Mouse (Mus musculus): ENCODE results near the gene Prss48. TPM values are rescaled to one million over a fixed set of nuclear protein-coding genes. Genes with fewer than 3 reads are reported as not detected.

Prss48 gene
- polyA plus RNA-seq, 1 experiment from 2014 or later = 0.30 TPM

GRCm38 (mm10) chr3:86028658-86029375, 26.5 kb upstream of the Prss48 start:
- Histone ChIP-seq H3K27me3 (replicated peaks; ENCODE audit: control insufficient read depth, insufficient read depth, low read length) (no peaks in the 10 kb centered on the region), H3K9me3 (ENCODE audit: control insufficient read depth, low read length) (no peaks in the 10 kb centered on the region), H3K4me2 (no peak overlapping the region), H3K36me3 (ENCODE audit: control insufficient read depth, insufficient read depth, low read length) (no peaks in the 10 kb centered on the region), H3K4me1 (replicated peaks; ENCODE audit: control insufficient read depth, insufficient read depth, low read length) (0 out of 2 replicates have a peak, but pooled peaks cover 5% of the 10 kb centered on the region), H3K4me3 (ENCODE audit: low read depth, low read length) (no peak overlapping the region), H3K9ac (ENCODE audit: low read depth, low read length) (no peak overlapping the region), H3K27ac (ENCODE audit: low read depth, low read length) (no peak overlapping the region)
- ATAC-seq (replicated peaks; ENCODE audit: low FRiP score) (peak; percentile 72), DNase-seq (ENCODE audit: low spot score) (no peak)
- WGBS = 64% methylated on average over 15 of the region's 15 CpGs

GRCm38 (mm10) chr3:86025341-86026137, 23.2 kb upstream of the Prss48 start:
- Histone ChIP-seq H3K27ac (ENCODE audit: low read depth, low read length) (no peak overlapping the region), H3K4me1 (replicated peaks; ENCODE audit: control insufficient read depth, insufficient read depth, low read length) (0 out of 2 replicates have a peak, but pooled peaks cover 3% of the 10 kb centered on the region), H3K9me3 (ENCODE audit: control insufficient read depth, low read length) (no peaks in the 10 kb centered on the region), H3K9ac (ENCODE audit: low read depth, low read length) (no peak overlapping the region), H3K4me3 (ENCODE audit: low read depth, low read length) (no peak overlapping the region), H3K4me2 (no peak overlapping the region), H3K27me3 (replicated peaks; ENCODE audit: control insufficient read depth, insufficient read depth, low read length) (no peaks in the 10 kb centered on the region), H3K36me3 (ENCODE audit: control insufficient read depth, insufficient read depth, low read length) (no peaks in the 10 kb centered on the region)
- 91% methylated on average over 20 of the region's 20 CpGs for WGBS
- DNase-seq (ENCODE audit: low spot score) (no peak), ATAC-seq (replicated peaks; ENCODE audit: low FRiP score) (no peak)

GRCm38 (mm10) chr3:86024065-86024795, 21.9 kb upstream of the Prss48 start:
- no peaks in the 10 kb centered on the region for H3K9me3 ChIP-seq (ENCODE audit: control insufficient read depth, low read length)
- ATAC-seq (replicated peaks; ENCODE audit: low FRiP score) (no peak), DNase-seq (ENCODE audit: low spot score) (no peak)
- no peak overlapping the region for H3K4me3 ChIP-seq (ENCODE audit: low read depth, low read length)
- H3K27me3 ChIP-seq (replicated peaks; ENCODE audit: control insufficient read depth, insufficient read depth, low read length) = no peaks in the 10 kb centered on the region
- WGBS = 89% methylated on average over 12 of the region's 12 CpGs
- H3K4me2 ChIP-seq = no peak overlapping the region
- H3K4me1 ChIP-seq (replicated peaks; ENCODE audit: control insufficient read depth, insufficient read depth, low read length) = peaks cover 3% of the 10 kb centered on the region; the same call in 1 of the 2 replicates
- no peak overlapping the region for H3K9ac ChIP-seq (ENCODE audit: low read depth, low read length)
- no peak overlapping the region for H3K27ac ChIP-seq (ENCODE audit: low read depth, low read length)
- H3K36me3 ChIP-seq (ENCODE audit: control insufficient read depth, insufficient read depth, low read length) = no peaks in the 10 kb centered on the region

- H3K4me2 ChIP-seq = no peak overlapping the region
- no peak overlapping the region for H3K4me3 ChIP-seq (ENCODE audit: low read depth, low read length)
- DNase-seq (ENCODE audit: low spot score) (no peak), ATAC-seq (replicated peaks; ENCODE audit: low FRiP score) (no peak)
- no peaks in the 10 kb centered on the region; the same call in 1 of the 2 replicates for H3K4me1 ChIP-seq (replicated peaks; ENCODE audit: control insufficient read depth, insufficient read depth, low read length)
- no peaks in the 10 kb centered on the region for H3K36me3 ChIP-seq (ENCODE audit: control insufficient read depth, insufficient read depth, low read length)
- no peak overlapping the region for H3K27ac ChIP-seq (ENCODE audit: low read depth, low read length)
- 85% methylated on average over 4 of the region's 4 CpGs for WGBS
- no peaks in the 10 kb centered on the region for H3K27me3 ChIP-seq (replicated peaks; ENCODE audit: control insufficient read depth, insufficient read depth, low read length)
- no peaks in the 10 kb centered on the region for H3K9me3 ChIP-seq (ENCODE audit: control insufficient read depth, low read length)
- no peak overlapping the region for H3K9ac ChIP-seq (ENCODE audit: low read depth, low read length)
Measured at GRCm38 (mm10) chr3:86021651-86022050, 19.4 kb upstream of the Prss48 start.

- Histone ChIP-seq H3K4me2 (no peak overlapping the region), H3K27me3 (replicated peaks; ENCODE audit: control insufficient read depth, insufficient read depth, low read length) (no peaks in the 10 kb centered on the region), H3K4me1 (replicated peaks; ENCODE audit: control insufficient read depth, insufficient read depth, low read length) (no peaks in the 10 kb centered on the region; the same call in 1 of the 2 replicates), H3K9ac (ENCODE audit: low read depth, low read length) (no peak overlapping the region), H3K27ac (ENCODE audit: low read depth, low read length) (no peak overlapping the region), H3K36me3 (ENCODE audit: control insufficient read depth, insufficient read depth, low read length) (no peaks in the 10 kb centered on the region), H3K9me3 (ENCODE audit: control insufficient read depth, low read length) (no peaks in the 10 kb centered on the region), H3K4me3 (ENCODE audit: low read depth, low read length) (no peak overlapping the region)
- WGBS = 81% methylated on average over 16 of the region's 16 CpGs
- no peak for DNase-seq (ENCODE audit: low spot score)
- ATAC-seq (replicated peaks; ENCODE audit: low FRiP score) = no peak
Measured at GRCm38 (mm10) chr3:86020921-86021650, 18.8 kb upstream of the Prss48 start.

GRCm38 (mm10) chr3:86017484-86017883, 15.2 kb upstream of the Prss48 start:
- Histone ChIP-seq H3K4me2 (no peak overlapping the region), H3K27me3 (replicated peaks; ENCODE audit: control insufficient read depth, insufficient read depth, low read length) (no peaks in the 10 kb centered on the region), H3K9ac (ENCODE audit: low read depth, low read length) (no peak overlapping the region), H3K4me3 (ENCODE audit: low read depth, low read length) (no peak overlapping the region), H3K9me3 (ENCODE audit: control insufficient read depth, low read length) (no peaks in the 10 kb centered on the region), H3K4me1 (replicated peaks; ENCODE audit: control insufficient read depth, insufficient read depth, low read length) (no peaks in the 10 kb centered on the region; the same call in 1 of the 2 replicates), H3K27ac (ENCODE audit: low read depth, low read length) (no peak overlapping the region), H3K36me3 (ENCODE audit: control insufficient read depth, insufficient read depth, low read length) (no peaks in the 10 kb centered on the region)
- DNase-seq (ENCODE audit: low spot score) = no peak
- no peak for ATAC-seq (replicated peaks; ENCODE audit: low FRiP score)
- WGBS = 74% methylated on average over 8 of the region's 8 CpGs

- no peak overlapping the region for H3K27ac ChIP-seq (ENCODE audit: low read depth, low read length)
- ATAC-seq (replicated peaks; ENCODE audit: low FRiP score) (no peak), DNase-seq (ENCODE audit: low spot score) (no peak)
- no peak overlapping the region for H3K4me2 ChIP-seq
- H3K36me3 ChIP-seq (ENCODE audit: control insufficient read depth, insufficient read depth, low read length) = no peaks in the 10 kb centered on the region
- no peaks in the 10 kb centered on the region; the same call in 1 of the 2 replicates for H3K4me1 ChIP-seq (replicated peaks; ENCODE audit: control insufficient read depth, insufficient read depth, low read length)
- no peak overlapping the region for H3K9ac ChIP-seq (ENCODE audit: low read depth, low read length)
- H3K9me3 ChIP-seq (ENCODE audit: control insufficient read depth, low read length) = no peaks in the 10 kb centered on the region
- 89% methylated on average over 1 of the region's 1 CpGs for WGBS
- H3K4me3 ChIP-seq (ENCODE audit: low read depth, low read length) = no peak overlapping the region
- H3K27me3 ChIP-seq (replicated peaks; ENCODE audit: control insufficient read depth, insufficient read depth, low read length) = no peaks in the 10 kb centered on the region
Measured at GRCm38 (mm10) chr3:86016965-86017364, 14.7 kb upstream of the Prss48 start.

GRCm38 (mm10) chr3:86013837-86014236, 11.5 kb upstream of the Prss48 start:
- H3K9me3 ChIP-seq (ENCODE audit: control insufficient read depth, low read length) = no peaks in the 10 kb centered on the region
- no peak for ATAC-seq (replicated peaks; ENCODE audit: low FRiP score)
- 81% methylated on average over 10 of the region's 10 CpGs for WGBS

More at GRCm38 (mm10) chr3:86013837-86014236, 11.5 kb upstream of the Prss48 start:
- Histone ChIP-seq H3K4me2 (no peak overlapping the region), H3K4me1 (replicated peaks; ENCODE audit: control insufficient read depth, insufficient read depth, low read length) (no peaks in the 10 kb centered on the region; the same call in 1 of the 2 replicates), H3K27ac (ENCODE audit: low read depth, low read length) (no peak overlapping the region), H3K4me3 (ENCODE audit: low read depth, low read length) (no peak overlapping the region), H3K27me3 (replicated peaks; ENCODE audit: control insufficient read depth, insufficient read depth, low read length) (no peaks in the 10 kb centered on the region), H3K36me3 (ENCODE audit: control insufficient read depth, insufficient read depth, low read length) (no peaks in the 10 kb centered on the region), H3K9ac (ENCODE audit: low read depth, low read length) (no peak overlapping the region)
- DNase-seq (ENCODE audit: low spot score) = no peak
